Mouse (Mus musculus) lung, postnatal 36 days (tissue): ENCODE measurements around the gene Kat2b.
"Not testable (repeated sequence)": the region's sequence is repeated elsewhere in the genome, so short reads cannot be mapped to it uniquely, and the experiment has no call there.

Experiments
- DNase-seq: peaks from one replicate; pipeline ENCODE4 v3.0.0; 2022; ENCODE audit warnings: mixed read lengths

The Kat2b gene

DNA sequence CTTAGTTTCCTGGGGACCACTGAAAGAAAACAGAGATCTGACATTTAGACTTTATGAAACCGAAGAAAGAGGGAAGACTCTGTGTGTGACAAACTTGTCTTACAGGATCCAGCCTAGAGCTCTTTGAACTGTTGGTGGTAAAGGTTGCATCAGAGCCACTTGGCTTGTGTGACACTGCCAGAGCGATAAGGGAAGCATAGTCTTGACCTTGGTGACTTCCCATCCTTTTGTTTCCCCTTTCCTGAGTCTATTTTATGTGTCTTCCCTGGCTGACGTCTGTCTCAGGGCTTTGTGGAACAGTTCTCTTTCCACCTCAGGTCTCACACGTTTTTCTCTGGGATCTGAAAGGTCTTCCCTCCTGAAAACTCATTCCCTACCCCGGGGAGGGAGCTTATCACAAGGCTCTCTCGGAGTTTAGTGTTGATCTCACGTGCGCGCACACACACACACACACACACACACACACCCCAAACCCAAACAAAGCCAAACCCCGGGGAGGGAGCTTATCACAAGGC lies 3.8 kb downstream of the Kat2b start:
- peak; percentile 77 for DNase-seq

DNA sequence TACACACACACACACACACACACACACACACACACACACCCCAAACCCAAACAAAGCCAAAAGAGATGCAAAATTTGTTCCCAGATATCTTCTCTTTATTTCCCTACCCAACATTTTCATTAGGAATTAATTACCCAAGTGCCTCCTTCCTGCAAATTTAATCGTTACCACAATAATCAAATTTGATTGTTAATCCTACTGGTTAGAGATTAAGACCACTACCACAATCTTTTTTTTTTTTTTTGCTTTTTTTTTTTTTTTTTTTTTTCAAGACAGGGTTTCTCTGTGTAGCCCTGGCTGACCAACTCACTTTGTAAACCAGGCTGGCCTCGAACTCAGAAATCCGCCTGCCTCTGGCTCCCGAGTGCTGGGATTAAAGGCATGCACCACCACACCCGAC lies 4.3 kb downstream of the Kat2b start:
- DNase-seq = not testable (repeated sequence)

DNA sequence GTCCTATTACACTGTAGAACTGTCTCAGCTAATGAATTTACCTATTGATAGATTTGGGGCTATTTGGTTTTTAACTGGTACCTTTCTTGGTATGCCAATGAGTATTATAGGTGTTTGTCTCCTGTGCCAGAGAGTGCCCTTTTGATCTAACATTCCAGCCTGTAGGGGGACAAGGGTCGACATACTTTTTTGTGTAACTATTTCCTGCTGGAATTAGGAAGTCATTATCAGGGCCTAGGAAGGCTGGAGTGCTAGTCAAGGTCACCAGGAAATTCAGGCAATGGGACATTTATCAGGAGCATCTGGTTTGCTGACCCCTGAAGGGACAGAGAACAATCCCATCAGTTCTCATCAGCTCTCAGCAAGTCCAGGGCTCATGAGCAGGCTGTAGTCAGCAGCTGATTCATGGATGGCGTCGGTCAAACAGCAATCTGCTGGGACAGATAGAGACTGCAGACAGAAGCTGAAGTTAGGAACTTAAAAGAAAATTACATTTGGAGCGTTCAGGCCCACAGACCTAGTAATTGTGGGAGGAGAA lies 6.4 kb downstream of the Kat2b start:
- DNase-seq = no peak

DNA sequence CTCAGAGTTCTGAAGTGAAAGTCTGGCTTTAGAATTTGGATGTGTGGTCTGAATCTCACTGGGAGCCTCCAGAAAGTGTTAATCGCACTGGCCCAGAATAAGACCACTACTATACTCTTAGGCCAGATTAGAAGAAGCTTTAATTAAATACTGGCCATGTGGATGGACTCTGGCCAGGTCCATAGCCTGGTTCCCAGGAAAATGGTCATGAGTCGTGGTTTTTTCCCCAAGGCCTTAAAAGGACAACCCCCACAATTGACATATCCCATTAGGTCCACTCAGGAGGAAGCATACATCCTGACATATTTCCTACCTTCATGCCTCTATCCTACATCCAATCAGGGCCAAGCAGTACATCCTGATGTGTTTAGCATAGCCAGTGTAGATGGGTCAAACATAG lies 10.5 kb downstream of the Kat2b start:
- no peak for DNase-seq

DNA sequence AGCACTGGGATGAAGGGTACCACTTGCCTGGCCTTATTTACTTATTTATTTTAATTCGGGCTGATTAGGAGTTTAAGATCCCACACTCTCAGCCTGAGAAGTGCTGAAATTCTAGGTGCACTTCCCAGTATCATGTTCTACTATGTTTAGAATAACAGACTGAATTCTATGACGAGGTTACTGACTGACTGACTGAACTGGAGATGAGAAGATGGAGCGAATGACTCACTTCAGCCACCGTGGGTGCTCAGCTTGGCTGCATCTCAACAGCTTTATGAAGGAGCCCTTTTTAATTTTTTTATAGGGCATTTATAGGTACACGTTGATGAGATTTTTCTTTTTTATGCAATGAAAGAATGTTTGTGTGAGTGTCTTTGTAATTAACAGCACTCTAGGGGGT lies 11.1 kb downstream of the Kat2b start:
- DNase-seq = no peak

DNA sequence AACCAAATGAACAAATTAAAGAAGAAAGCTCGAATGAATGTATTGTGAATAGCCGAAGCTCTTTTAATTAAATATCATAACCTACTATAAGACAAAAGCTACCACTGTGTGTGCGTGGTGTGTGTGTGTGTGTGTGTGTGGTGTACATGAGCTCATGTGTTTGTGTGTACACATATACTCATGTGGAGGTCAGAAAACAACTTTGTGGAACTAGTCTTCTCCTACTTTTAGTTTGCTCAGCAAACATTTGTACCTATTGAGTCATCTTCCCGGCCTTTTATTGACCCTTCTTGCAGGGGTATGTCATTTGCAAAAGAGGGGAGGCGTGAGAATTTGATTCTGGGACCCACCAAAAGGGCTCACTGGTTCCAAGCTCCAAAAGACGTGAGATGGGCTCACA lies 11.6 kb downstream of the Kat2b start:
- no peak for DNase-seq

DNA sequence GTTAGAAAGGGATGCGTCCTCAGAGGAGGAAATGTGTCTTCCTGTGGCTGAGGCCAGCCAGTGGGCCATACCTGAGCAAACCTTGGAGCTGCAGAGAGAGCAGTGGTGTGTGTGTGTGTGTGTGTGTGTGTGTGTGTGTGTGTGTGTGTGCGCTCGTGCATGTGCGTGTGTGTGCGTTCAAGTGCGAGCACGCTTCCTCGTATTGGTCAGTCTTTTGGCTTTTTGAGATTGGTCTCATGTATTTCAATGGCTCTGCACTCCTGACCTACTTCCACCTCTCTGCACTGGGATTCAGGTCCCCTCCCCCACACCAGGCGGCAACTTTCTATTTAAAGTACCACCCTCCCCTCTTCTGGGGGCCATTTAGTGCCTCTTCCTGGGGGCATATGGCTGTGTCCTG lies 12.1 kb downstream of the Kat2b start:
- no peak for DNase-seq

DNA sequence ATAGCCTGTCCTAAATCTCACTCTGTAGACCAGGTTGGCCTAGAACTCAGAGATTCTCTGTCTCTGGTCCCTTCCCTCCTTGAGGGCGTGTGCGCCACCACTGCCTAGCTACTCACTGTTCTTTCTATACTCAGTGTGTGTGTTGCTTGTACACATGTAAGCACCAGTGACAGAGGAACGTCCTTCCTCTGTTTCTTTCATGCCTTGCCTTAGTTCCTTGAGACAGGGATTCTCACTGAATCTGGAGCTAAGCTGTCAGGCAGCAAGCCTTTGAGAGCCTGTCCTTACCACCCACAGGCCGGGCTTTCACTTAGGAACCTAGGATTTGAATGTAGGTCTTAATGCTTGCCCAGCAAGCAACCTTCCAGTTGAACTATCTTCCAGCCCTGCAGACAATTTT lies 13.0 kb downstream of the Kat2b start:
- no peak for DNase-seq

DNA sequence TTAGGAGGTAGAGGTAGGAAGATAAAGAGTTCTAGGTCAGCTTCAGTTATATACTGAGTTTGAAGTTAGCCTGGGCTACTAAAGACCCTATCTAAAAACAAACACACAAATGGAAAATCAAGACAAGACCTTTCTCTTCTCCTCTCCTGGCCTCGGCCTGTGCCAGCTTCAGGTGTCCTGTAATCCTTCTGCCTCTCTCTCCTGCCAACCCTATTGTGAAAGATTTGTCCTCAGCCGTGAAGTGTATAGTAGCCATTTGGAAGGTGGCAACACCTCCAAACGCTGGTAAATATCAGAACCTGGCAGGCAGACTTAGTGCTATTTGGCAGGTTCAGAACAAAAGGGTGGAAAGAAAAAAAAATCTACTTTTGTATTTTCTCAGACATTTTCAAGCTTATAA lies 13.6 kb downstream of the Kat2b start:
- DNase-seq = peak; percentile 62

DNA sequence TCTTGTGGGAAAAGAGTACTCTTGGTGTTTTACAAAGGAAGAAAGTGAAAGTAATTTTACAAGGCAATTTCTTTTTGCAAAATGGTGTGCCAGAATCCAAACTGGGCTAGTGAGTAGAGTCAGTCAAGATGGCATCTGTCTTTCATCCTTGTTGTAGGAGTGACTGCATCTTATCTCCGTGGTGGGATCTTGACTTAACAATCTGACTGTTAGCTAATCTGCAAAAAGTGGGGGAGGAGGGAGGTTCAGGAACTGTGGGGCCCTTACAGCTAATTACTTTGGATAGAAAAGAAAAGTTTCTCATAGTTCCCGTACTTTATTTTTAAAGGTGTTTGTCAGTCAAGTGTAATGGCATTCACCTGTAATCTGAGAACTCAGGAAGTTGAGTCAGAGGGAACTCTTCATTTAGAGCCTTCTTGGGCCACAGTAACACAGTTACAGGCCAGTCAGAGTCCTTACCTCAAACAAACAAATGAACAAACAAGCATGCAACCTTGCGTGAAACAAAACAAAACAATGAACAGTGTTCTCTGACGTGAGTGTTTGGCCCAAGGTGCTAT lies 15.4 kb downstream of the Kat2b start:
- DNase-seq = no peak

DNA sequence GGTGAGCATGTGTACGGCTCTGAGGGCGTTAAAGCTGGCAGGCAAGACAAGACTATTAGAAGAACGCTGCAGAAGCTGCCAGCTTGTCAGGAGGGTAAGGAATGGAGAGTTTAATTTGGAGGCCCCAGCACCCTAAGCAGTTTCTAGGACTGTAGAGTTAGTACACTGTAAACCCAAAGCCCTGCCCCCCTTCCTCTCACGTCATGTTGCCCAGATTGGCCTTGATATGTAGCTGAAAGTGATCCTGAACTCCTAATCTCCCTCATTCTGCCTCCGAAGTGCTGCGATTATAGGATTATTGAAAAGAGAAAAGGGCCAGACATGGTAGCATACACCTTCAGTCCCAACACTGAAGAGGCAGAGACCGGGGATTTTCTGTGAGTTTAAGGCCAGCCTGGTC lies 16.1 kb downstream of the Kat2b start:
- no peak for DNase-seq

DNA sequence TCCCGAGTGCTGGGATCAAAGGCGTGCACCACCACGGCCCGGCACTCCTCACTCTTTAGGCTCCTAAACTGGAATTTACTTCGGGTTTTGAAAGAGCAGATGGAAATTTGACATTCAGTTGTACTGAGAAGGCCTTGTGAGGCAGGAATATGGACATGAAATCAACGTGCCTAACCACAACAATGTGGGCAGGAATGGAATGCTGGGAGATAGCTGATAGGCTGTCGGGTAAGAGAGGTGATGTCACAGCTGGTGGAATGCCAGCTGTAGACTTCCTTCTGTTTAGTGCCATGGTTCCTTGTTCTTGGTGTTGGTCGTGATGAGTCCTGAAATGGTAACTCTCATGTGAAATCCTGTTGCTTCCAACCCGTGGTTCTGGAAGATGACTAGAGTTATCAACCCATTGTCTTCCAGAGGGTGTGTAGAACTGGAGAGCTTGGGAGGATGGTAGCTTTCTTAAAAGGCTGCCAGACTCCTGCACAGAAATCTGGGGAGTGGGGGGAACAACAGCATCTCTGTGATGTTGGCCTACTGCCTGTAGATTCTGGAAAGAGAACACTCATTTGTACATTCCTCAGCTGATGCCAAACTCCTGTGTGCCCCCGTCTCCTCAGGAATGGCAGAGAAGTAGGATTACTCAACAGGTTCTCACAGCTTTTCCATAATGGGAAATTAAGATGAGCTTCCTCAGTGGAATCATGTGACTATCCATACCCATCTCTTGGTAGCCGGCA lies 17.4 kb downstream of the Kat2b start:
- peak; percentile 62 for DNase-seq

DNA sequence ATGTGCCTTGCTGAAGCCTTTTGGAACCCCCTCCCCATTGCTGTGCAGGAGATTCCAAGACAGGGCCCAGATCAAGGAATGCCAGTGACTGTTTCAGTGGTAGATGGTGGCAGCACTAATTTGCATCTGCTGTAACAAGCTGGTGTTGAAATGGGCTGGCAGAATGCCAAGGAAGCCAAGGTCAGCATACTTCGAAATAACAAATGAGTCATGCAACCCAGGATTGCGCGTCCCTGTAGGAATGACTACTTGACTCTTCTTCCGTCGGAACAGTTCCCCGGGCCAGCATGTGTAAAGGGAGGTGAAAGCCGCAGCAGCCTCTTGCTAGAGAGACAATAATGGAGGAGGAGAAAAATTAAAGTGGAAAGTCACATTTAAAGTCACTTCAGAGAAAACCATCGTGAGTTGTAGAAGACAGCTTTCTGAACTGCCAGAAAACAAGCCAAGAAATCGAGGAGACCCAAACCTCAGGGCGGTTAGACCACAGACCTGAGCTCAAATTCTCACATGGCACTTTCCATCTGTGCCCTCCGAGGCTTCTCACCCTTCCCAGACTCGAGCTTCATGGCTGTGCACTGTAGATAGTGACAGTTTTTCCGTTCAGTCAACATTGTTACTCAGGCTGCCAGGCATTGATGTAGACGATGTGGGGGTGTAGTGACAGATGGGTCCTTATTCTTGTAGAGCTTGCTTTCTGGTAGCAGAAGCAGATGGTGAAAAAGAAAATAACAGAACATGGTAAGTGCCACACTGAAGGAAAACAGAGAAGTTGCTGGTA lies 20.6 kb downstream of the Kat2b start:
- peak; percentile 98 for DNase-seq

DNA sequence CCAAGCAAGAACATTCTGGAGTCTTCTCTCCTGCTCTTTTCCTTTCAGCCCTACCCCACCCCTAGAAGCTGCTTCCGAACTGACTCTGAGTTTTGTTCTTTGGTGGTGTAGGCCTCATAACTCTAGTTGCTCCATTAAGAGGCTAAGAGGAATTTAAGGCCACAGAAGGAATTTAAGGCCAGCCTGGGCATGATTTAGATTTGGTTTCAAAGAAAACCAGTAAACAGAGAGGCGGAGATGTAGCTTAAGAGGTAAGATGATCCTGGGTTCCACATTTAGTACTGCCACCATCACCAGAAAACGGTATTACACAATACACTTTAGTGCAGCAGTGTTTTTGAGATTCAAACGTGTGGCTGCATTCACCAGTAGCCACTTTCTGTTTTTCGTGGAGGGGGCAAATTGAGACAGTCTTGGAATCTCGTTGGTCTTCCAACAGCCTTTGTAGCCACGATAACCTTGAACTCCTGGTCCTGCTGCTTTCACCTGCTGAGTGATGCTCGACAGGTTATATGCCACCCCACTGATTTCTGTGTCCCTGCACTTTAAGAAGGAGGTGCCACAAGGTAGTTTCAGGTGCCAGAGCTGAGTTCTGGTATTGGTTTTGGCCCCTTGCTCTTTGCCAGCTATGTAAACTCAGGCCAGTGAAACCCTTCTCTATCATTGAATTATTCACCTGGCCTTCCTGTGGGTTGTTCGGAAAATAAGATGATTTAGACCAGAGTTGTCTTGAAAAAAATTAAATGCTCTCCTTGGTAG lies 21.6 kb downstream of the Kat2b start:
- no peak for DNase-seq

DNA sequence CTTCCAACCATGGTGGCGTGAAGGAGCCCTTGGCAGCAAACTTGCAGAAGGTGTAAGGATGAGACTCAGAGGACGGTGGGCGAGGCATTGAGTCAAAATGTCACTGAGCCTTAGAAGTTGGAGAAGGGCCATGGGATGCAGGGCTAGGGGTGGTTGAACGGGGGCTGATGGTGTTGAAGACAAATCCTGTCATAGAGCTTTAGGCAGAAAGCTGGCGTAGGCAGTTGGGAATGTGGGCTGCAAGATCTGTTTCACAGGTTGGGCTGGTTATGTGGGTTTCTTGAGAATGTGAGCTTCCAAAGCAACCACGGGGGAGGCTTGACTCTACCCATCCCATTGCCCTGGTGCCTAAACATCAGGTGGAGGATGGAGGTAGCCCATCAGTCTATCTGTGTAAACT lies 23.4 kb downstream of the Kat2b start:
- DNase-seq = no peak

DNA sequence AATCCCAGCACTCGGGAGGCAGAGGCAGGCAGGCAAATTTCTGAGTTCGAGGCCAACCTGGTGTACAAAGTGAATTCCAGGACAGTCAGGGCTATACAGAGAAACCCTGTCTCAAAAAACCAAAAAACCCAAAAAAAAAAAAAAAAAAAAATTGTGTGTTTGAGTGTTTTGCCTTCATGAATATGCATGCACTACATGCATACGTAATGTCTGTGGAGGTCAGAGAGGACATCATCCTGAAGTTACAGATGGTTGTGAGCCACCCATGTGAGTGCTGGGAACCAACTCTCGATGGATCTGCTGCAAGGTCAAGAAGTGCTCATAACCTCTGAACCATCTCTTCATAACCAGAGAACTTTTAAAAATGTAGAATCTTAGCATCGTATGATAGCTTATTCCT lies 25.2 kb downstream of the Kat2b start:
- no peak for DNase-seq

DNA sequence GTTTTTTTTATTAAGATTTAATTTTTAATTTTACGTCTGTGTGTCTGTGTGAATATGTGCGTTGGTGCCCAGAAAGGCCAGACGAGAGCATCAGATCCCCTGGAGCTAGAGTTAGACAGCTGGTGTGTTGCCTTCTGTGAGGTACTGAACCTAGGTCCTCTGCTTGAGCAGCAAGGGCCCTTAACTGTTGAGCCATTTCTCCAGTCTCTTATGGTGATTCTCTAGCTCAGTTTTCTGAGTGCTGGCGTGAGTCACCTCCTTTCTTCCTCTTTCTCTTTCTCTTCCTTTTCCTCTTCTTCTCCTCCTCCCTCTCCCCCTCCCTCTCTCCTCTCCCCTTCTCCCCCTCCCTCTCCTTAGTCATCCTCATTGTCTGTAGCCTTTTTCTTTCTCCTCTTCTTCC lies 27.9 kb downstream of the Kat2b start:
- DNase-seq = no peak

DNA sequence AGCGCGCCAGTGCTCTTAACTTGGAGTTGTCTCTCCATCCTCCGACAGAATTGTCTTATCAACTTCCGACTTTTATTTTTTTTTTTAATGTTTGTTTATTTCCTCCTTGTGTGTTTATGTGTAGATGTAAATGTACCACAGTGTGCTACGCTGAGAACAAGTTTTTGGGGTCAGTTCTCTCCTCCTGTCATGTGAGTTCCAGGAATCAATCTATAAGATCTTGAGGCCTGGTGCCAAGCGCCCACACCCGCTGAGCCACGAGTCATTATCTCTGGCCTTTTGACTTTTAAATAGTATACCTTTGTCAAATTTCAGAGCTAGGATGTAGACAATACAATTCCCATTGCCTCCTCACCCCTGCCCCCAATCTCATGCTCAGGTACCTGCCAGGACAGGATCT lies 28.9 kb downstream of the Kat2b start:
- DNase-seq = no peak

DNA sequence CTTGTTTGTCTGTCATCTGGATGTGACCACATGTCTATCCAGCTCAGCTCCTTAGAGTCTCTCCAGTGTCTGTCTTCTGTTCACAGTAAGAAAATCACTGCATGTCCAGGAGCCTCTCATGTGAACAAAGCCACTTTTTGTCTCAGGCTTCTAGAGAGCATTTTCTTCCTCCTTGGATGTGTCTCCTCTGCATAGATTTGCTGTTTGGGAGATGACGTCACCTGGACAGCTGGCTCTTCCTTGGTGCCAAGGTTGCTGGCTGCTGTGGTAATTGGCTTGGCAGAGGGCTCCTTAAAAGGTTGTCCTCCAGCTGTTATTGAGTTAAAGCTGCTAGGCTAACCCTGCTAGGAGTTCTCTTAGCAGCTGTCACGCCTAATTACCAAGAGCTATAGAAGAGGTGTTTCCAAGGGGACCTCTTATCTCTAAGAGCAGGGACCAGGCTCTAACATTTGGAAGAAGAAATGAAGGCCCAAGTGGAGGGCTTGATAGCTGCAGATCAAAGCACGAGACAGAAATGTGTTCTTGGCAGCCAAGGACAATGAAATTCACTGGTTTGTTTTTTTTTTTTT lies 29.7 kb downstream of the Kat2b start:
- peak; percentile 64 for DNase-seq

DNA sequence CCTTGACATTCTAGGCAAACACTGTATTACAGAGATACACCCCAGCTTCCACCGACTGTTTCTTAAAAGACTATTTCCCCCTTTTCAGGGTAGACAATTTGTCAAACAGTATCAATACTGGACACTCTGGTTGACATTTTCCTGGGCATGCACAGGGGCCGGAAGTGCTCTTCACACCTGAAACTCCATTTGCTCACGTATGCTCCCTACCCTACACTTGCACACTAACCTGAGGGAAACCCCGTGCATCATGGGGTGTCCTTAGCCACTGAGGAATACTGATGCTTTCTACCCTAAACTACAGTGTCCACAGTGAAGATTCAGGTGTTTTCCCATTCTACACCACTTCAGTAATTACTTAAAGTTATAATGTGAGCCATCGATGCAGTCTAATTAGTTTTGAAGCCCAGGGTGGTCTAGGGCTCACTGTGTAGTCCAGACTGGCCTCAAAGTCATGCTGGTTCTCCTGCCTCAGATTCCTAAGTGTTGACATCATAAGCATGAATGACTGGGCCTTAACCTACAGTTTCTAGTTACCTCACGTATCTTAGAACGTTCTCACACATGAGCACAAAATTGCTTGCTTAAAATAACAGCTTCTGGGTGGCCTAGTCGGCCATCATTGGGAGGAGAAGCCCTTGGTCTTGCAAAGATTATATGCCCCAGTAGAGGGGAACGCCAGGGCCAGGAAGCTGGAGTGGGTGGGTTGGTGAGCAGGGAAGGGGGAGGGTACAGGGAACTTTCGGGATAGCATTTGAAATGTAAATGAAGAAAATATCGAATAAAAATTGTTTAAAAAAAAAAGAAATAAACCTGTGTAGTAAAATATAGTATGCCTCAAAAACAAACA lies 30.5 kb downstream of the Kat2b start:
- DNase-seq = no peak

DNA sequence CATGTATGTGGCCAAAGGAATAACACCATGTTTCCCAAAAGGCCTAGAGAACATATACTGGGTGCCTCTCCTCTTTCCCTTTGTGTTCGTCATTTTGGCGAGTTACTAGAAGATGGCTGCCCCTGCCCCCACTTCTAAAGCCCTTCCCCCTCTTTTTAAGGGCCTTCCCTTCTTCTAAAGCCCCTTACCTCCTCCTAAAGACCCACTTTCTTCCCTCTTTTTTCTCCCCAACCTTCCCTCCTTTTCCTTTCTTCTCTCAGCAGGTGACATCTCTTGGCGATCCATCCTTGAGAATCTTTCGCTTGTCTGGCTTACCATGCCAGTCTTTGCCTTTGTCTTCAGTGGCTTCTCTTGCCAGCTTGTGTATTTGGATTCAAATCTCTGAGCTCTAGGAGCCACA lies 31.9 kb downstream of the Kat2b start:
- no peak for DNase-seq

DNA sequence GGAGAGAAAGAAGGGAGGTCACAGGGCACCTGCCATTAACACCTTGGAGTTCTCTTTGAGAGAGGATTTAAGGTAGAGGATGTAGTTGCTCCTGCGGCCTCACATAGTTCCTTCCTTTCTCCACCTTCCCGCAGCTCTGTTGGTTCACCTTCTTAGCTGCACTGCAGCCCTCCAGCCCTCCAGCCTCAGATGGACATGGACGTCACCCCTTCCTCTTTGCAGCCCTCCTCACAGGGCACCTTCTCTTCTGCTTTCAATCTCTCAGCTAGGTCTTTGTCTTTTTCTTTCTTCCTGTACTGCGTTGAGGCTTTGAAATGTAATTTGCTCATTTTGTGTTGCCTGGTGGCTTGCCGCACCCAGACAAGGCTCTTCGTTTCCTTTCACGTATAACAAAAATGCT lies 36.6 kb downstream of the Kat2b start:
- not testable (repeated sequence) for DNase-seq
